Mouse (Mus musculus) embryonic facial prominence, embryonic 11.5 days (tissue): ENCODE results near the gene Cnksr3. TPM values are rescaled to one million over a fixed set of nuclear protein-coding genes. Genes with fewer than 3 reads are reported as not detected.

Experiments used
- ATAC-seq: fragments of 200-750 bp; cut with Nextera tagmentation; replicated peaks from 2 replicates; pipeline ENCODE4 v1.8.0; 2017; ENCODE audit warnings: low read depth; ENCODE audit not compliant: insufficient number of reproducible peaks, low FRiP score, low TSS enrichment
- DNase-seq: peaks from one replicate; pipeline ENCODE4 v3.0.0-alpha.2; 2015; ENCODE audit warnings: low spot score
- H3K27ac ChIP-seq: fragments of 300-500 bp; sonication (generic); replicated peaks from 2 replicates; pipeline ENCODE4 v1.5.1; 2014; ENCODE audit warnings: mild to moderate bottlenecking, low read depth, low read length, control low read depth
- H3K27me3 ChIP-seq: fragments of 300-500 bp; sonication (generic); 2 replicates; pipeline ENCODE4 v1.6.1; 2014; ENCODE audit warnings: mild to moderate bottlenecking, low read length, moderate library complexity, mixed read lengths; ENCODE audit not compliant: control insufficient read depth, insufficient read depth
- H3K36me3 ChIP-seq: fragments of 300-500 bp; sonication (generic); replicated peaks from 2 replicates; pipeline ENCODE4 v1.6.1; 2014; ENCODE audit warnings: low read depth, mild to moderate bottlenecking, low read length, moderate library complexity, mixed read lengths; ENCODE audit not compliant: control insufficient read depth, insufficient read depth
- H3K4me1 ChIP-seq: fragments of 300-500 bp; sonication (generic); 2 replicates; pipeline ENCODE4 v1.6.1; 2014; ENCODE audit warnings: low read length, mixed read lengths; ENCODE audit not compliant: control insufficient read depth, insufficient read depth
- H3K4me2 ChIP-seq: fragments of 300-500 bp; sonication (generic); 2 replicates; pipeline ENCODE4 v1.6.1; 2014; ENCODE audit warnings: low read depth, mild to moderate bottlenecking, control low read depth, low read length, moderate library complexity
- H3K4me3 ChIP-seq: fragments of 300-500 bp; sonication (generic); 2 replicates; pipeline ENCODE4 v1.5.1; 2014; ENCODE audit warnings: low read depth, low read length, control low read depth
- H3K9ac ChIP-seq: fragments of 300-500 bp; sonication (generic); replicated peaks from 2 replicates; pipeline ENCODE4 v1.6.1; 2014; ENCODE audit warnings: mild to moderate bottlenecking, control low read depth, low read length
- H3K9me3 ChIP-seq: fragments of 300-500 bp; sonication (generic); replicated peaks from 2 replicates; pipeline ENCODE4 v1.6.1; 2016; ENCODE audit warnings: mild to moderate bottlenecking, low read length, inconsistent platforms, mixed read lengths; ENCODE audit not compliant: control insufficient read depth
- WGBS: fragments of 180-500 bp; shearing (Covaris S2); extraction: QIAGEN DNeasy Blood & Tissue Kit; methylation state at CpG from one replicate; pipeline ENCODE4 v1.1.7; 2014; 5-methylcytosine and 5-hydroxymethylcytosine counted together
- polyA plus RNA-seq: library from polyadenylated mRNA; unstranded; fragments of >200 nt; fragmentation: Nextera tagmentation; extraction: Ambion mirVana; gene quantifications from 2 replicates; pipeline ENCODE4 v1.2.1, GENCODE M21; 2014

The Cnksr3 gene
- polyA plus RNA-seq, 1 experiment from 2014 or later, result 10.1 TPM

GRCm38 (mm10) chr10:7213066-7213630 is 1.1 kb upstream of the Cnksr3 start:
- DNase-seq (peak; percentile 41), ATAC-seq (no peak)
- Histone ChIP-seq H3K4me3 (peak overlapping the region; percentile 80; the same call in 1 of the 2 replicates), H3K27ac (no peak overlapping the region), H3K9me3 (no peaks in the 10 kb centered on the region), H3K4me1 (no peaks in the 10 kb centered on the region; the same call in 1 of the 2 replicates), H3K9ac (no peak overlapping the region), H3K36me3 (no peaks in the 10 kb centered on the region), H3K27me3 (no peaks in the 10 kb centered on the region), H3K4me2 (peak overlapping the region; percentile 85; the same call in 1 of the 2 replicates)
- WGBS, result 19% methylated on average over 10 of the region's 10 CpGs

DNA sequence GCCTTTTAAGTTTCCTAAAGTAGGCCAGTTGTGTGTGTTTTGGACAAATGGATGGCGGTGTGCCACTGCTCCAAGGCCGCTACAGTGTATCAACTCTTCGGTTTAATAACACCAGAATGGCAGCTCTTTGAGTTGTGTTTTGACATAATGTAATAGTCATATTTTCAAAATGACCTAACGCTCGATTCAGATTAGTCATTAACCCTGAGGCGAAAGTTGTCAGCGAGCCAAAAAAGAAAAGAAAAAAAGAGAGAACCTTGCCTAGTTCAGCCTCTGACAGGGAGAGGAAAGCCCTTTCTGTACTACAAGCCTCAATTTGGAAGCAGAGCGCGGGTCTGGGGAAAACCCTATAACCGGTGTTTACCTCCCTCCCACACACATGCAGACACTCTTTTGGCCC is 500 bp upstream of the Cnksr3 start:
- peak overlapping the region; percentile 80 for H3K4me3 ChIP-seq
- DNase-seq, result peak; percentile 34
- H3K4me1 ChIP-seq, result no peaks in the 10 kb centered on the region; the same call in 1 of the 2 replicates
- H3K4me2 ChIP-seq, result peak overlapping the region; percentile 85
- no peaks in the 10 kb centered on the region for H3K9me3 ChIP-seq
- 18% methylated on average over 10 of the region's 10 CpGs for WGBS
- H3K27ac ChIP-seq, result no peak overlapping the region
- peak; percentile 11; the same call in 1 of the 2 replicates for ATAC-seq
- peak overlapping the region; percentile 79 for H3K9ac ChIP-seq
- no peaks in the 10 kb centered on the region for H3K36me3 ChIP-seq
- H3K27me3 ChIP-seq, result no peaks in the 10 kb centered on the region

DNA sequence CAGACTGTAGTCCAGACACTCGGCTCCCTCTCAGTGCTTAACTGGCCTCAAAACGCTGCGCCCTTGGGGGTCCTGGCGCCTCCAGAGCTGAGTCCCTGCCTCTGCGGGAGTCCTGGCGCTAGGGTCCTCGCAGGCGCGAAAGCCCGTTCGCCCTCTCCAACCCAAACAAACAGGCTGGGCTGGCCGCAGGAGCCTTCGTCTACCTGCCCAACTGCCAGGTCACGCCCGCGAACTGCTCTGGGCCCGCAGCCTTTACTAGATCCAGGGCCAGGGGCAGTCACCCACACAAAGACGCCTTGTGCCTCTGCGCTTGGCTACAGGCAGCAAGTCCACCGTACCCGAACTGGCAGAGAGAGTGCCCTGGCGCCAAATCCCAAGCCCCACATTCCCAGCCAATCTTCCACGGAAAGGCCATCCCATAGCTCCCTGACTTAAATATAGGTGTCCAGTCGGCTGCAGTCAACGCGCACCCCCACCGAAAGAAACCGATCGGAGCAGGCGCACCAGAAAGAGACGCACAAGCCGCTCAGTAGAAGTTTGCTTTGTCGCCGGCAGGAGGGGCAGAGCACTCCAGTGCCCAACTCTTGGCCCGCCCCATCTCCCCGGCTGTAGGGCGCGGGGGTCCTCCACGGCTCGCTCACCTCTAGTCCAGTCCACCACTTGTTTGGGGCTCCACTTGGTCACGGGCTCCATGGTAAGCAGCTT is 894 bp downstream of the Cnksr3 start:
- peak overlapping the region; percentile 80 for H3K4me3 ChIP-seq
- H3K4me2 ChIP-seq, result peak overlapping the region; percentile 85
- no peaks in the 10 kb centered on the region for H3K27me3 ChIP-seq
- DNase-seq, result peak; percentile 85
- WGBS, result under 1% methylated on average over 41 of the region's 41 CpGs
- peak overlapping the region; percentile 78 for H3K27ac ChIP-seq
- peak overlapping the region; percentile 79 for H3K9ac ChIP-seq
- H3K36me3 ChIP-seq, result no peaks in the 10 kb centered on the region
- H3K9me3 ChIP-seq, result no peaks in the 10 kb centered on the region
- peak; percentile 88 for ATAC-seq
- H3K4me1 ChIP-seq, result no peaks in the 10 kb centered on the region; the same call in 1 of the 2 replicates

- no peaks in the 10 kb centered on the region for H3K27me3 ChIP-seq
- H3K36me3 ChIP-seq, result no peaks in the 10 kb centered on the region
- H3K4me3 ChIP-seq, result peak overlapping the region; percentile 80
- H3K4me1 ChIP-seq, result no peaks in the 10 kb centered on the region; the same call in 1 of the 2 replicates
- no peak for ATAC-seq
- H3K9me3 ChIP-seq, result no peaks in the 10 kb centered on the region
- no peak overlapping the region for H3K27ac ChIP-seq
- no peak overlapping the region for H3K9ac ChIP-seq
- no peak for DNase-seq
- H3K4me2 ChIP-seq, result peak overlapping the region; percentile 85
- 69% methylated on average over 5 of the region's 5 CpGs for WGBS
Measured at GRCm38 (mm10) chr10:7209691-7210455, 2.2 kb downstream of the Cnksr3 start.

DNA sequence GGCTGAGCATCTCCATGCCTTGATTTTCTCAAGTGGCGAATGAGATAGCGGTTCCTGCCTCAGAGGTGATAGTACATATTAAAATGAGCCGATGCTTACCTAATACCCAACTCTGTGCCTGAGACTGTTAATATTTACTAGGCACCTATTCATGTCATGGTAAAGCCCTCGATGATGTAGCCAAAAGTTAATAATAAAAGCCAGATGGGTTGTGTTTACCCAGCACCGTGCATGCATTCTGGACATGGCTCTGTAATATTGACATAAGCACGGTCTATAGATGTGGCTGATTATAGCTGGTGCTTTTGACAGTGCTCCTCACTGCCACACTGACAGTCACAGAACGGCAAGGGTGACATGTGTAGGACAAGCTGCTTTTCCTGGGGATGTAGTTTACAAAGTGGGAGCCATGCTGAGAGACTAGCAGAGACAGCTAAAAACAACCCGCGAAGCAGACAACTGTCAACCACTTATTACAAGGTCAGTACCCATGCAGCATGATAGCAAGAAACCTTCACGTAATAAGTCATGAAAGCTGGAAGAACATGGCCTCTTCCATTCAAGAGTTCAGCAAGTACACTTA is 3.1 kb downstream of the Cnksr3 start:
- no peaks in the 10 kb centered on the region for H3K27me3 ChIP-seq

GRCm38 (mm10) chr10:7207301-7207700 is 4.7 kb downstream of the Cnksr3 start:
- DNase-seq (no peak), ATAC-seq (no peak)
- H3K27ac ChIP-seq, result no peak overlapping the region
- 77% methylated on average over 11 of the region's 11 CpGs for WGBS
- no peaks in the 10 kb centered on the region for H3K4me1 ChIP-seq
- H3K9ac ChIP-seq, result no peak overlapping the region
- no peak overlapping the region for H3K4me2 ChIP-seq
- H3K27me3 ChIP-seq, result no peaks in the 10 kb centered on the region
- no peaks in the 10 kb centered on the region for H3K36me3 ChIP-seq
- H3K9me3 ChIP-seq, result no peaks in the 10 kb centered on the region
- no peak overlapping the region for H3K4me3 ChIP-seq

More for the DNA sequence above, 3.1 kb downstream of the Cnksr3 start:
- WGBS, result 69% methylated on average over 10 of the region's 10 CpGs
- Histone ChIP-seq H3K27ac (no peak overlapping the region), H3K4me1 (no peaks in the 10 kb centered on the region; the same call in 1 of the 2 replicates), H3K9me3 (no peaks in the 10 kb centered on the region), H3K4me3 (no peak overlapping the region), H3K4me2 (no peak overlapping the region), H3K36me3 (no peaks in the 10 kb centered on the region), H3K9ac (no peak overlapping the region)
- no peak for ATAC-seq
- DNase-seq, result peak; percentile 37

GRCm38 (mm10) chr10:7206571-7206970 is 5.5 kb downstream of the Cnksr3 start:
- Histone ChIP-seq H3K4me1 (no peaks in the 10 kb centered on the region), H3K36me3 (no peaks in the 10 kb centered on the region), H3K27ac (no peak overlapping the region), H3K27me3 (no peaks in the 10 kb centered on the region), H3K4me3 (no peak overlapping the region), H3K9me3 (no peaks in the 10 kb centered on the region), H3K9ac (no peak overlapping the region), H3K4me2 (no peak overlapping the region)
- 83% methylated on average over 7 of the region's 7 CpGs for WGBS
- ATAC-seq (no peak), DNase-seq (no peak)
